Mouse (Mus musculus) liver, embryonic 14.5 days (tissue): ENCODE measurements around the gene Eng. TPM values are rescaled to one million over a fixed set of nuclear protein-coding genes. Genes with fewer than 3 reads are reported as not detected.

Source experiments
- ATAC-seq: fragments of 200-750 bp; cut with Nextera tagmentation; 2 replicates; pipeline ENCODE4 v1.8.0; 2017; ENCODE audit warnings: moderate number of reproducible peaks, mild to moderate bottlenecking, moderate library complexity; ENCODE audit not compliant: insufficient read depth
- DNase-seq, 3 experiments: peaks; one replicate each; pipeline ENCODE4 v3.0.0-alpha.2; 2012 to 2013; ENCODE audit warnings: low read depth in 3 of 3, low spot score in 3 of 3
- H3K27ac ChIP-seq: fragments of 300-500 bp; sonication (generic); 2 replicates; pipeline ENCODE4 v1.5.1; 2014; ENCODE audit warnings: moderate library complexity, mild to moderate bottlenecking, control low read depth, inconsistent platforms
- H3K27me3 ChIP-seq: fragments of 300-500 bp; sonication (generic); 2 replicates; pipeline ENCODE4 v1.6.1; 2014; ENCODE audit warnings: mild to moderate bottlenecking, low read length, moderate library complexity; ENCODE audit not compliant: control insufficient read depth, insufficient read depth
- H3K36me3 ChIP-seq: fragments of 300-500 bp; sonication (generic); replicated peaks from 2 replicates; pipeline ENCODE4 v1.6.1; 2014; ENCODE audit warnings: low read depth; ENCODE audit not compliant: control insufficient read depth, insufficient read depth
- H3K4me1 ChIP-seq, 2 experiments: fragments of 200-500 bp in 1 of 2; fragments of 300-500 bp in 1 of 2; sonication (generic) in 1 of 2; replicated peaks; 2 replicates each; pipeline ENCODE4 v1.6.1; 2012 to 2014; ENCODE audit warnings: antibody characterized with exemption in 1 of 2, inconsistent platforms in 1 of 2, low read length in 1 of 2; ENCODE audit not compliant: control insufficient read depth in 2 of 2, insufficient read depth in 2 of 2
- H3K4me2 ChIP-seq: fragments of 300-500 bp; sonication (generic); 2 replicates; pipeline ENCODE4 v1.6.1; 2014; ENCODE audit warnings: low read depth, mild to moderate bottlenecking, control low read depth, moderate library complexity
- H3K4me3 ChIP-seq, 2 experiments: fragments of 200-500 bp in 1 of 2; fragments of 300-500 bp in 1 of 2; sonication (generic) in 1 of 2; 2 replicates each; pipeline ENCODE4 v1.5.1; 2012 to 2014; ENCODE audit warnings: low read depth in 2 of 2, low read length in 2 of 2, mild to moderate bottlenecking in 2 of 2, control low read depth in 1 of 2, inconsistent platforms in 1 of 2, moderate library complexity in 1 of 2; ENCODE audit not compliant: insufficient read depth in 1 of 2
- H3K9ac ChIP-seq: fragments of 300-500 bp; sonication (generic); replicated peaks from 2 replicates; pipeline ENCODE4 v1.6.1; 2014; ENCODE audit warnings: mild to moderate bottlenecking, control low read depth, moderate library complexity
- H3K9me3 ChIP-seq: fragments of 300-500 bp; sonication (generic); 2 replicates; pipeline ENCODE4 v1.6.1; 2016; ENCODE audit warnings: low read length, mixed read lengths; ENCODE audit not compliant: control insufficient read depth
- CTCF ChIP-seq: IDR thresholded peaks from 2 replicates; pipeline ENCODE4 v1.5.1; 2016; ENCODE audit warnings: antibody characterized with exemption, low read depth, control low read depth
- EP300 ChIP-seq: IDR thresholded peaks from 2 replicates; pipeline ENCODE4 v1.6.1; 2016; ENCODE audit warnings: antibody characterized with exemption, low read depth
- WGBS: fragments of 180-500 bp; shearing (Covaris S2); extraction: QIAGEN DNeasy Blood & Tissue Kit; methylation state at CpG from one replicate; pipeline ENCODE4 v1.1.7; 2014; ENCODE audit not compliant: insufficient replicate concordance; 5-methylcytosine and 5-hydroxymethylcytosine counted together
- polyA plus RNA-seq, 2 experiments: library from polyadenylated mRNA; depleted of rRNA in 1 of 2; stranded (reverse) in 1 of 2; unstranded in 1 of 2; fragments of >200 nt; fragmentation: Nextera tagmentation in 1 of 2; extraction: Ambion mirVana in 1 of 2; gene quantifications; 2 replicates each; pipeline versions ENCODE4 v1.2.1 to v1.2.3; 2012 to 2014

Eng gene
- polyA plus RNA-seq, 2 experiments = 13.9 to 15.4 TPM

GRCm38 (mm10) chr2:32629276-32629976 is 17.0 kb upstream of the Eng start:
- ATAC-seq = no peak
- no peak for DNase-seq
- TF ChIP-seq CTCF (no peak), EP300 (no peak)

GRCm38 (mm10) chr2:32630036-32630435 is 16.4 kb upstream of the Eng start:
- WGBS = 73% methylated on average over 9 of the region's 9 CpGs
- Histone ChIP-seq H3K27me3 (no peaks in the 10 kb centered on the region), H3K9me3 (no peaks in the 10 kb centered on the region), H3K4me3 (no peak overlapping the region), H3K36me3 (no peaks in the 10 kb centered on the region), H3K27ac (no peak overlapping the region), H3K9ac (no peak overlapping the region), H3K4me2 (no peak overlapping the region), H3K4me1 (peaks cover 0 to 6% of the 10 kb centered on the region in 2 experiments; a peak in 2 of 4 replicates)
- ATAC-seq (no peak), DNase-seq (no peak)
- TF ChIP-seq CTCF (no peak), EP300 (no peak)

More at GRCm38 (mm10) chr2:32629276-32629976, 17.0 kb upstream of the Eng start:
- Histone ChIP-seq H3K4me2 (no peak overlapping the region), H3K9ac (no peak overlapping the region), H3K27ac (no peak overlapping the region), H3K36me3 (no peaks in the 10 kb centered on the region), H3K4me3 (no peak overlapping the region), H3K9me3 (no peaks in the 10 kb centered on the region), H3K4me1 (peaks cover 0 to 8% of the 10 kb centered on the region in 2 experiments; a peak in 2 of 4 replicates), H3K27me3 (no peaks in the 10 kb centered on the region)
- 61% methylated on average over 9 of the region's 9 CpGs for WGBS

GRCm38 (mm10) chr2:32631046-32631445 is 15.3 kb upstream of the Eng start:
- no peak for TF ChIP-seq CTCF
- no peak for TF ChIP-seq EP300

GRCm38 (mm10) chr2:32631737-32632394 is 14.5 kb upstream of the Eng start:
- Histone ChIP-seq H3K9me3 (no peaks in the 10 kb centered on the region), H3K4me3 (no peak overlapping the region), H3K4me1 (no peaks in the 10 kb centered on the region), H3K9ac (no peak overlapping the region), H3K27me3 (no peaks in the 10 kb centered on the region), H3K36me3 (no peaks in the 10 kb centered on the region), H3K27ac (no peak overlapping the region), H3K4me2 (no peak overlapping the region)
- ATAC-seq = peak; percentile 57; the same call in 1 of the 2 replicates
- peak; percentile 96 for TF ChIP-seq CTCF
- TF ChIP-seq EP300 = no peak
- 35% methylated on average over 7 of the region's 7 CpGs for WGBS
- peak in 2 of 3 experiments; percentile 57 to 68 for DNase-seq

More at GRCm38 (mm10) chr2:32631046-32631445, 15.3 kb upstream of the Eng start:
- Histone ChIP-seq H3K27me3 (no peaks in the 10 kb centered on the region), H3K27ac (no peak overlapping the region), H3K36me3 (no peaks in the 10 kb centered on the region), H3K9me3 (no peaks in the 10 kb centered on the region), H3K9ac (no peak overlapping the region), H3K4me2 (no peak overlapping the region), H3K4me3 (no peak overlapping the region), H3K4me1 (no peaks in the 10 kb centered on the region)
- ATAC-seq = no peak
- 75% methylated on average over 10 of the region's 10 CpGs for WGBS
- DNase-seq = no peak

- peaks cover 0 to 2% of the 10 kb centered on the region in 2 experiments; a peak in 1 of 4 replicates for H3K4me1 ChIP-seq
- TF ChIP-seq EP300 (no peak), CTCF (no peak)
- no peak overlapping the region for H3K9ac ChIP-seq
- no peaks in the 10 kb centered on the region for H3K27me3 ChIP-seq
- H3K36me3 ChIP-seq = no peaks in the 10 kb centered on the region
- no peak for DNase-seq
- no peak for ATAC-seq
- 65% methylated on average over 5 of the region's 5 CpGs for WGBS
- no peak overlapping the region for H3K4me2 ChIP-seq
- H3K4me3 ChIP-seq = no peak overlapping the region
- no peak overlapping the region for H3K27ac ChIP-seq
- no peaks in the 10 kb centered on the region for H3K9me3 ChIP-seq
These were observed 12.7 kb upstream of the Eng start for GRCm38 (mm10) chr2:32633660-32634059.
